Mouse (Mus musculus) thymus, adult 2 months (tissue): ENCODE results near the gene Car11.

Experiments
- CTCF ChIP-seq: fragments of 200-500 bp; IDR thresholded peaks from 2 replicates; pipeline ENCODE4 v1.5.1; 2012; ENCODE audit warnings: mild to moderate bottlenecking, control low read depth, low read length, moderate library complexity, borderline replicate concordance; ENCODE audit not compliant: control insufficient read depth, poor library complexity, insufficient read depth; ENCODE audit errors: extremely low read depth
- POLR2A ChIP-seq: fragments of 200-500 bp; IDR thresholded peaks from 2 replicates; pipeline ENCODE4 v1.6.1; 2012; ENCODE audit warnings: mild to moderate bottlenecking, low read length, control low read depth, moderate library complexity; ENCODE audit not compliant: control insufficient read depth, poor library complexity, insufficient read depth; ENCODE audit errors: extremely low read depth

- TF ChIP-seq POLR2A (no peak), CTCF (no peak)
Observed at GRCm38 (mm10) chr7:45689099-45689498, 10.5 kb upstream of the Car11 start.
